Mouse (Mus musculus) right cerebral cortex, postnatal 36 days (tissue): ENCODE measurements at regions not wholly inside any gene's neighbourhood (a gene's known extent, or its start where the extent isn't known, plus 50 kb on each side); places are given as distances from the start of the nearest gene placed in this dataset.
A peak's percentile ranks its signal among the peaks of the same experiment; 100 is the strongest.

Experiments
- DNase-seq, 2 experiments: peaks; one replicate each; pipeline ENCODE4 v3.0.0; 2022; ENCODE audit warnings: low spot score in 2 of 2, mixed read lengths in 1 of 2

DNA sequence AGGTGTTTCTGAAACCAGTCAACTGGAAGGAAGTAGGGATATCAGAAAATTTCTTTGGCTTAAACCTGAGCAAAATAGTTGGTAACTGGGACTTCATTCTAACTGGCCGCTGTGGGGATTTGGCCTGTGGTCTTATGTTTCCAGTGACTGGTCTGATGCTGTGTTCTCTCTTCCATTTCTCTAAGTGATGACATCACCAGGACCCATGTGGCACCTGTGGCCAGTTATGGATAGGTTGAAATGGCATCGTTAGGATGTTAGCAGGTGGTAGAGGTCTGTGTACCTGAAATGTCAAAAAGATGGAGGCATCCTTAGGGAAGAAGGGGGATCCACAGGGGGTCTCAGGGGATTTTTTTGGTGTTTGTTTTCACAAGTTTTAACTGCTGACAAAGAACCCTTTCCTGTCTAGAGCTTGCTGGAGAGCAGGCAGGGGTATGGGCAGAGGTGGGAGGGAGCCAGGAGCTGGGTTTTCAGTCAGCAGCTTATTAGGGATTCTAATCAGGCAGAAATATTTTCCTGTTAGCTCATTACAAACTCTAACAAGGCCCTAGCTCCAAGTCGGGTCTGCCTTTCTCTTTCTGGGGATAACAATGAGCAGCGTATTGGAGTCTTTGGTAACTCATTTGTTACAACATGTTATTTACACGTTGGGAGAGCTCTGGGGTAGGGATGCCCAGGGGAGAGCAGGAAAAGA, 170.2 kb downstream of the Adck1 start:
- no peak for DNase-seq

DNA sequence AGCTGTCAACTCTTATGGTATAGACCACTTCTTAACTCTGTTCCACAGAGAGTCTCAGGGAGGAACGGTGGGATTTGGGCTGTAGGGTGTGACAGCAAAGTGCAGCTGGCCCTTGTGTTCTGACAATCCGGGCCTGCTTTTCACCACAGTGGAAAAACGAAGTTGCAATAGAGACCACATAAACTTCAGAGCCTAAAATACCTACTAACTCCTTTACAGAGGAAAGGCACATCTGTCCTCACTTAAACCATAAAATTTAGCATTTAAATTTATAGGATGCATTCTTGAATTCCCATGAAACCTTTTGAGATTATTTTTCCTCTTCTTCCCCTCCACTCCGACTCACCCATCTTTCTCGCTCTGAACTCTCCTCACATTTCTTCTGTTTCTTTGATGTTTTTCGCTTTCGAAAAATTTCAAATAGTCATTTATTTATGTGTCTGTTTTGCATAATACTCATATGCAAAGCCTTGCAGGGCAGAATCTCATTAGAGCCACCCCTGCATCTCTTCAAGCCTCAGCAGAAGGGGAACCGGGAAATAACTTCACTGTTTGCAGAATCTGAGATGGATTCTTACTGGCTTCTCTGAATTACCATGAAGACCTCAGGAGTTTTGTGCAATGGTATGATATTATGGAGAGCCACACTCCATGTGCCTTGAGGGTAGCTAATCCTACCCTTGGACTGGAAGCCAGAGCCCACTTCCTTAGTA, 172.1 kb downstream of the Adck1 start:
- no peak for DNase-seq

DNA sequence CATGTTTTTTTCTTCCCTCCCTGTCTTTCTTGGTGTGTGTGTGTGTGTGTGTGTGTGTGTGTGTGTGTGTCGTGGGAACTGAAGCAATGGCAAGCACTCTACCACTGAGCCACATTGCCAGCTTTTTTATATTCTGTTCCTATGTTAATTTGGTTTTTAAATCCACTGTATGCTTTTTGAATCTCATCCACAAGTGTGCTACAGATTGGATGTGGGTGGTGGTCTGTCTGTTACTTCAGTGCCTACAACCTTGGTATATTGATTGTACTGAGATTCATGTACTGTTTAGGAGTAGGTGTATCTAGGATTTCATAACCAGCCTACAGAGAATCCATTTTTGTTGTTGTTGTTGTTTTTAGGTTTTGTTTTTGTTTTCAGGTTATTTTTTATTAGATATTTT, 170.8 kb upstream of the Nrxn3 start:
- no peak for DNase-seq

DNA sequence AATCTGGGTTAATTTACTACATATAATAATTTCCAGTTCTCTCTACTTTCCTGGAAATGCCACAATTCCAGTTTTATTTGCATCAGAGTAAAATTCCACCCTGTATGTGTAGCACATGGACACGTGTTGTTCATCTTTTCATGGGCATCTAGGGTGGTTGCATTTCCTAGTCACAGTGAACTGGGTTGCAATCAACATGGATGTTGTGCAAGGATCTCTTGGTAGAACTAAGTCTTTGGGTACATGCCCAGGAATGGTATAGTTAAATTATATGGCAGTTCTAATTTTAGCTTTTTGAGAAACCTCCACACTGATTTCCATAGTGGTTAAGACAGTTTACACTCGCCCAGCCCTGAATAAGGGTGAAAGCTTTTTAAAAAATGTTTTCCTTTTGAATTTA, 167.2 kb upstream of the Nrxn3 start:
- no peak for DNase-seq

DNA sequence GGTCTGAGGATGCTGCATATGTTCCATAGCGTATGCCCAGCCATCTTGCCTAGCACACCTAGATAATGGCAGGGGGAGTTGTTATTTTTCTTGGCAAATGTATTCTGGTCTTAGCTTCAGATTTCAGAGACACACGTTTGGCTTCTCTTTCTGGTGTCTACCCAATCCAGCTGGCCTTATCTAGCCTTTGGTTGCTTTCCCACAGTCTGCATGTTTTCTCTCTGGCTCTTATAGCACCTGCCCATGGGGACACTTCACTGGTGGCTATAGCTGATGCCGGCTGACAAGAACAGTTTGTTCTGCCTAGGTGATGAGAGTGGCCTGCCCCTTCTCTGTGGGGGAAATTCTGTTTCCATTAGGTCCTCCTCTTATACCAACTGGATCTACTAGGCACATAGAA, 164.6 kb upstream of the Nrxn3 start:
- DNase-seq, result no peak

DNA sequence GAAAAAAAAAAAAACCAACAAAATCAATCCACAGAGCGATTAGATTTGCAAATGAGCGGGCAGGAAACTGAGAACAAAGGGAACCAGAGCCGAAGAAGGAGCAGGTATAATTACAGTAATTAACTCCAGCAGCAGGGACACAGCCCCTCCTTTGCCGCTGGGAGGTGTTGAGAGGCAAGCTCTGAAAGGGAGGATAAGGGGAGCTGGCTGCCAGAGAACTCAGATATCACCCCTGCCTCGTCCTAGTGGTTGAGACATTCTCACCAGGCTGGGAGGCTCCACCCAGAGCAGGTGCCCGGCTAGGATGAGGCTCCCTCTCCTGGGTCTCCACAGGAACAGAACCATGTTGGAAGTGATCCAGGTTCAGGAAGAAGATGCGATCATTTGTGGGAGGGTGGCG, 142.7 kb upstream of the Nrxn3 start:
- DNase-seq, result peak; percentile 10 to 20

DNA sequence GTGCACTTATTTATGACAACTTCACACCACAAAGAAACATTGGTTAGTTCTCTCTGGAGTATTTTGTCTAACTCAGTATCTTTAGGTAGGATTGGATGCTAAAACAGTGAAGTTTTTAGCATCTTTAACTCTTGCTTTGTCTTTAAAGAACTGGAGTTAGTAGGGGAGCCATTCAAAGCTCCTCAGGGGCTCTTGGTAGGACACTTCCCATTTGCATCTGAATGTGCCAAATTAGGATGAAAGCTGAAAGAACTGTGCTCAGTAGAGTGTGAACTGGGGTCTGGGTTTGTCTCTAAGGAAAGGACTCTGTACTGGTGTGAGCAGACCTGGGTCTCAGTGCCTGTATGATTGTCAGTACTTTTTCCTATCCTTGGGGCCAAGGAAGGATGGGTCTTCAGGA, 116.7 kb upstream of the Nrxn3 start:
- no peak for DNase-seq

DNA sequence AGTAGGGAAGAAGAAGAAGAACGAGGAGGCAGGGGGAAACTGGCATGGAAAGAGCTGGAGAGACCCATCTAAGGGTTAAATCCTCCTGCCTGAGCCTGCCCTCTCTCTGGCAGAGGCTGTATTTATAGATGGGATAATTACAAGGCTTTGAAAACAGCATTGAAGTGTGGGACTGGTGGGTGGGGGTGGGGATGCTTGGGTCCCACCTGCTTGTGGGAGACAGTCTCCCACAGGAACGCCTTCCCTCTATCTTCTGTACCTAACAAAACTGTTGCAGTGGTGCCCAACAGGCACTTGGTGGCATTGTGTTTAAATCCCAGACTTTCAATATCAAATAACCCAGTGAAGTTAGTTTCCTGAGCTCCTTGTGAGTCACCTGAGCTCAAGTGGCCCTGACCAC, 102.6 kb upstream of the Nrxn3 start:
- no peak for DNase-seq

DNA sequence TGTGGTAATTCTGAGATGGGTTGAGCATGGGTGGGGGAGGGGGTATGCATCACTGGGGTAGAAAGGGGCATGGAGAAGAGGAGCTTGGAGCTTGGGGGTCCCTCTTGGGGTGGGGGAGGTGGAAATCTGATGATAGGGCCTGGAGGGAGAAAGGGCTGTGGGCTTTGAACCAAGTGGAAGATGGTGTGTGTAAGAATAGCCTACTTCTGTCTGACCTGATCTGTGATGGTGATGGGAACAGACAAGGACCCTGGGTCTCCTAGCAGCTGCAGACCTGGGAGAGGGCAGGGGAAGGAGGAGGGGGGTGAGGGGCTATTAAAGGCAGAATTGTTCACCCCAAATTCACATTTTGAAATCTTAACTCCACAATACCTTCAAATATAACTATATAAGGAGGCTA, 78.4 kb upstream of the Nrxn3 start:
- no peak for DNase-seq

DNA sequence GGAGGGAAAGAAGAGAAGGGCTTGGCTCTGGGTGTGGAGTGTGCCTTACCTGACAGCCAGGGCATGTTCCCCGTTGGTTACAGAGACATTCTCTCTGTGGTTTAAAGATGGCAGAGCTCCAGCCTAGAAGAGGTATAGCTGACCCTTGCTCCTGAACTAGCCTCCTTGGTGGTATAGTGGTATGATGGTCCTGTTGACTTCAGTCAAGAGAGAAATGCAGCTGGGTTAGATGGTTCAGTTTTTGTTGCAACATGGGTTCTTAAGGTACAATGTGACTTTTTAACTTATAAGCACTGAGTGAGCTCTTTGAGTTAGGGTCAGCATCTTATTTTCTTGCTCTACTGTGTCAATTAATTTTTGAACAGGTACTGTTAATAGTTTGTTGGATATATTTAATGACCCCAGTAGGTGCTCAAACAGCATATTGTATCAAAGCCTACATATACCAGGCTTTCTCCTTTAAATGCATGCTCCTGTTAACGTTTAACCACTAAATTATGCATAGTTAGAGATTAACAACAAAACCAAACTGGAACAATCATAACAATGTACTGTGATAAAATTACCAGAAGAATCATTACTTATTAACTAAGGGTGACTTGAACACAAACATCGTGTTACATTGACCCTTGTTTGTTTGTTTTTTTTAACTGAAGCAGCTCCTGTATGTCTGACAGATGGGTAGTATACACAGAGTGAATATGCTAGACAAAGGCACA, 70.5 kb upstream of the Nrxn3 start:
- DNase-seq, result no peak
